Mouse (Mus musculus) brain, embryonic 14.5 days (tissue): ENCODE measurements around the gene Wfdc3.

Experiments used
- CTCF ChIP-seq: fragments of 200-500 bp; IDR thresholded peaks from 2 replicates; pipeline ENCODE4 v1.5.1; 2012; ENCODE audit warnings: inconsistent platforms, mild to moderate bottlenecking, moderate library complexity, borderline replicate concordance; ENCODE audit not compliant: insufficient read depth, insufficient read length; ENCODE audit errors: extremely low read depth
- POLR2A ChIP-seq: fragments of 200-500 bp; IDR thresholded peaks from 2 replicates; pipeline ENCODE4 v1.6.1; 2012; ENCODE audit warnings: mild to moderate bottlenecking, inconsistent platforms, borderline replicate concordance; ENCODE audit not compliant: poor library complexity, insufficient read depth, insufficient read length, severe bottlenecking; ENCODE audit errors: extremely low read depth

- TF ChIP-seq CTCF (no peak), POLR2A (no peak)
These were observed 27.7 kb upstream of the Wfdc3 start for GRCm38 (mm10) chr2:164773229-164773988.
